Mouse (Mus musculus) CH12.LX (cell line): ENCODE results near the gene Lima1. TPM values are rescaled to one million over a fixed set of nuclear protein-coding genes. Genes with fewer than 3 reads are reported as not detected.

Experiments
- DNase-seq: peaks from one replicate; pipeline ENCODE4 v3.0.0-alpha.2; 2013; ENCODE audit errors: extremely low read depth
- H3K27ac ChIP-seq: 2 replicates; pipeline ENCODE4 v1.5.1; 2012; ENCODE audit warnings: low read depth, mild to moderate bottlenecking, control low read depth, moderate library complexity; ENCODE audit not compliant: insufficient read depth
- H3K27me3 ChIP-seq: replicated peaks from 2 replicates; pipeline ENCODE3; 2012; ENCODE audit warnings: inconsistent platforms
- H3K36me3 ChIP-seq, 2 experiments: replicated peaks in 1 of 2; 2 replicates each; pipeline versions ENCODE3 to v1.6.1; 2012; ENCODE audit warnings: inconsistent platforms in 1 of 2, low read length in 1 of 2, mild to moderate bottlenecking in 1 of 2, mixed read lengths in 1 of 2, moderate library complexity in 1 of 2; ENCODE audit not compliant: control insufficient read depth in 1 of 2, insufficient read depth in 1 of 2
- H3K4me1 ChIP-seq, 2 experiments: 2 replicates each; pipeline ENCODE4 v1.6.1; 2012; ENCODE audit warnings: inconsistent platforms in 1 of 2, moderate library complexity in 1 of 2; ENCODE audit not compliant: insufficient read depth in 2 of 2, control insufficient read depth in 1 of 2
- H3K4me2 ChIP-seq: 2 replicates; pipeline ENCODE4 v1.6.1; 2012; ENCODE audit warnings: low read depth, mild to moderate bottlenecking, control low read depth; ENCODE audit not compliant: poor library complexity, insufficient read depth, severe bottlenecking
- H3K4me3 ChIP-seq, 3 experiments: fragments of 150-350 bp in 1 of 3; sonication (generic) in 1 of 3; replicated peaks in 1 of 3; 2 replicates each; pipeline versions ENCODE3 to v1.5.1; 2011 to 2012; ENCODE audit warnings: low read depth in 2 of 3, low read length in 2 of 3, mild to moderate bottlenecking in 2 of 3, moderate library complexity in 2 of 3, control low read depth in 1 of 3, improper control_type of control experiment in 1 of 3, inconsistent platforms in 1 of 3, mixed read lengths in 1 of 3; ENCODE audit not compliant: poor library complexity in 1 of 3
- H3K79me2 ChIP-seq: replicated peaks from 2 replicates; pipeline ENCODE4 v1.6.1; 2012; ENCODE audit warnings: mild to moderate bottlenecking, moderate library complexity; ENCODE audit not compliant: control insufficient read depth, poor library complexity, insufficient read depth, severe bottlenecking; ENCODE audit errors: extremely low read depth
- H3K9ac ChIP-seq: 2 replicates; pipeline ENCODE4 v1.6.1; 2012; ENCODE audit warnings: low read depth, mild to moderate bottlenecking, control low read depth, moderate library complexity; ENCODE audit not compliant: insufficient read depth
- H3K9me3 ChIP-seq: replicated peaks from 2 replicates; pipeline ENCODE3; 2012; ENCODE audit warnings: low read length, inconsistent platforms, mixed read lengths
- CHD1 ChIP-seq: IDR thresholded peaks from 2 replicates; pipeline ENCODE4 v1.6.1; 2012; ENCODE audit warnings: low read depth, low read length, improper control_type of control experiment, inconsistent platforms
- E2F4 ChIP-seq: IDR thresholded peaks from 2 replicates; pipeline ENCODE4 v1.6.1; 2011; ENCODE audit warnings: low read depth, low read length, improper control_type of control experiment; ENCODE audit not compliant: insufficient replicate concordance
- GABPA ChIP-seq: IDR thresholded peaks from 2 replicates; pipeline ENCODE4 v1.6.1; 2012; ENCODE audit warnings: low read depth, low read length, improper control_type of control experiment, inconsistent platforms; ENCODE audit not compliant: insufficient replicate concordance
- JUN ChIP-seq: IDR thresholded peaks from 2 replicates; pipeline ENCODE4 v1.6.1; 2011; ENCODE audit warnings: low read depth, mild to moderate bottlenecking, low read length, improper control_type of control experiment, moderate library complexity; ENCODE audit not compliant: insufficient read depth
- JUND ChIP-seq: conservative IDR thresholded peaks from 2 replicates; pipeline ENCODE4 v1.6.1; 2011; ENCODE audit warnings: low read depth, low read length, improper control_type of control experiment
- MEF2A ChIP-seq: IDR thresholded peaks from 2 replicates; pipeline ENCODE4 v1.6.1; 2014; ENCODE audit warnings: low read depth, mild to moderate bottlenecking, inconsistent platforms, low read length, improper control_type of control experiment, borderline replicate concordance
- NRF1 ChIP-seq: IDR thresholded peaks from 2 replicates; pipeline ENCODE4 v1.6.1; 2014; ENCODE audit warnings: low read depth, mild to moderate bottlenecking, inconsistent platforms, low read length, improper control_type of control experiment, moderate library complexity
- PAX5 ChIP-seq: IDR thresholded peaks from 2 replicates; pipeline ENCODE4 v1.6.1; 2012; ENCODE audit warnings: low read length, inconsistent platforms, mixed read lengths
- RAD21 ChIP-seq: IDR thresholded peaks from 2 replicates; pipeline ENCODE4 v1.6.1; 2011; ENCODE audit warnings: low read depth, mild to moderate bottlenecking, low read length, improper control_type of control experiment, moderate library complexity
- RCOR1 ChIP-seq: conservative IDR thresholded peaks from 2 replicates; pipeline ENCODE4 v1.6.1; 2012; ENCODE audit warnings: low read depth, mild to moderate bottlenecking, inconsistent platforms, low read length, improper control_type of control experiment
- SMC3 ChIP-seq: IDR thresholded peaks from 2 replicates; pipeline ENCODE4 v1.6.1; 2011; ENCODE audit warnings: low read depth, low read length, improper control_type of control experiment
- TCF12 ChIP-seq: IDR thresholded peaks from 2 replicates; pipeline ENCODE4 v1.6.1; 2014; ENCODE audit warnings: low read depth, mild to moderate bottlenecking, inconsistent platforms, low read length, improper control_type of control experiment
- UBTF ChIP-seq: IDR thresholded peaks from 2 replicates; pipeline ENCODE4 v1.6.1; 2012; ENCODE audit warnings: low read depth, mild to moderate bottlenecking, inconsistent platforms, low read length, improper control_type of control experiment, moderate library complexity
- USF1 ChIP-seq: IDR thresholded peaks from 2 replicates; pipeline ENCODE4 v1.6.1; 2014; ENCODE audit warnings: low read depth, mild to moderate bottlenecking, inconsistent platforms, low read length, improper control_type of control experiment
- USF2 ChIP-seq: conservative IDR thresholded peaks from 2 replicates; pipeline ENCODE4 v1.6.1; 2011; ENCODE audit warnings: low read depth, low read length, improper control_type of control experiment
- ZKSCAN1 ChIP-seq: IDR thresholded peaks from 2 replicates; pipeline ENCODE4 v1.6.1; 2012; ENCODE audit warnings: low read depth, inconsistent platforms, low read length, improper control_type of control experiment, borderline replicate concordance
- dilution Hi-C: fragments of 300-500 bp; cut with MboI; formaldehyde crosslinking; loops from 2 replicates; pipeline ENCODE4 v1.14.3; 2020; ENCODE audit warnings: low sequenced_read_pairs; ENCODE audit not compliant: extremely low pct_unique_long_range_greater_than_20kb, extremely low pct_ligation_motif_present
- in situ Hi-C: fragments of 300-500 bp; cut with MboI; formaldehyde crosslinking; loops from 3 replicates; pipeline ENCODE4 v1.14.3; 2019; ENCODE audit warnings: low sequenced_read_pairs, low pct_ligation_motif_present, low pct_unique_long_range_greater_than_20kb, mixed read lengths
- polyA plus RNA-seq: library from polyadenylated mRNA; unstranded; fragments of >175 nt; gene quantifications from 2 replicates; pipeline ENCODE4 v1.2.1, GENCODE M21; 2012; ENCODE audit warnings: low read depth; ENCODE audit not compliant: insufficient read length
- total RNA-seq, 2 experiments: library from RNA; depleted of rRNA; stranded (reverse); fragments of 300-350 nt in 1 of 2; fragments of >200 nt in 1 of 2; gene quantifications; 2 replicates each; pipeline ENCODE4 v1.2.3; 2012 to 2014

Lima1 gene
- total and polyA plus RNA-seq, 3 experiments, result 10.3 to 26.9 (median 18.7) TPM

DNA sequence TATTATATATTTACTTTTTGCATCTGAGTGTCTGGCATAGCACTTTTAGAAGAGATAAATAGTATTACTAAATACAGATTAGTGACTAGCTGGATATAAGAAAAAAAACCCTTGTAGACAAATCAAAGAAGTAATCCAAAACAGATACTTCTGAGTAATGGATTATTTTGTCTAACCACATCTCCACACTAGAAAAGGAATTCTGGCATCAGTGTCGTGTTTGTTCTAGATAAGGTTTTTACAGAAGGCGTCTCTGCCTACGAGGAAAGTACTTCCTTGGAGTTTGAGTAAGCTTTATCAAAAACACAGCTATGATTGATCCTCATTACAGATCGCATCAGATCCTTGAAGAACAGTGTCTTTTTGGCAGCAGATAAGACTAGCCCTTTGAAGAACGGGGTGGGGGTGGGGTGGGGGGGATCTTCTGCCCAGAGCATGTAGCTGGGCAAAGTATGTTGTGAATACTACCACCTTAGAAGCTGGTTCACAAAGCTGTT lies 104.2 kb downstream of the Lima1 start:
- peaks cover 3 to 60% of the 10 kb centered on the region in 2 experiments; a peak in 3 of 4 replicates for H3K4me1 ChIP-seq
- no peaks in the 10 kb centered on the region for H3K27me3 ChIP-seq
- dilution Hi-C loops (no loop called here), in situ Hi-C loops (loop anchor here (5.0 kb wide), 1 partner anchor 44 kb away; the partner anchor contains the start of gene Cox14)
- H3K9me3 ChIP-seq, result peaks cover 1% of the 10 kb centered on the region
- TF ChIP-seq NRF1 (no peak), CHD1 (no peak), RCOR1 (no peak), TCF12 (no peak), USF2 (no peak), PAX5 (no peak), JUND (no peak), USF1 (no peak), E2F4 (no peak), ZKSCAN1 (no peak), UBTF (no peak), SMC3 (no peak), MEF2A (no peak), JUN (no peak), RAD21 (no peak), GABPA (no peak)
- H3K4me3 ChIP-seq, result peak overlapping the region; percentile 75 to 94 (median 88)
- H3K36me3 ChIP-seq, result peaks cover 4 to 24% of the 10 kb centered on the region in 2 experiments
- H3K27ac ChIP-seq, result no peak overlapping the region
- DNase-seq, result no peak
- H3K4me2 ChIP-seq, result peak overlapping the region; percentile 85
- H3K9ac ChIP-seq, result peak overlapping the region; percentile 84
- peaks cover 31% of the 10 kb centered on the region for H3K79me2 ChIP-seq

DNA sequence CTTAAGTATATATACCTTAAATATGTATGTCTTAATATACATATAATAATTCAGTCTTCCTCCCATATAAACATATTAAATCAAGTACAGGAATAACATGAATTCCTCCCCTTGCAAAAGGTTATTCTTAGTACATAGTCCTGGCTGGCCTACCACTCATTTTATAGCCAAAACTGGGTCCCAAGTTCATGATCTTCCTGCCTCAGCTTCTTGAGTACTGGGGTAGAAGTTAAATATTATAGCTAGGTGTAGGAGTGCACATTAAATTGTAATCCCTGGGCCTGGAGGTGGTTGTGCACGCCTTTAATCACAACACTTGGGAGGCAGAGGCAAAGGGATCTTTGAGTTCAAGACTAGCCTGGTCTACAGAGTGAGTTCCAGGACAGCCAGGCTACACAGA lies 106.5 kb downstream of the Lima1 start:
- no peak overlapping the region for H3K27ac ChIP-seq
- dilution Hi-C loops (no loop called here), in situ Hi-C loops (no loop called here)
- H3K4me1 ChIP-seq, result peaks cover 3 to 44% of the 10 kb centered on the region in 2 experiments; a peak in 3 of 4 replicates
- no peak overlapping the region for H3K4me3 ChIP-seq
- H3K36me3 ChIP-seq, result peaks cover 13 to 44% of the 10 kb centered on the region in 2 experiments
- no peak overlapping the region for H3K4me2 ChIP-seq
- peaks cover 32% of the 10 kb centered on the region for H3K79me2 ChIP-seq
- H3K27me3 ChIP-seq, result no peaks in the 10 kb centered on the region
- no peak for TF ChIP-seq JUN
- DNase-seq, result no peak
- no peak overlapping the region for H3K9ac ChIP-seq
- peaks cover 7% of the 10 kb centered on the region for H3K9me3 ChIP-seq
